Mouse (Mus musculus): ENCODE measurements at regions not wholly inside any gene's neighbourhood (a gene's known extent, or its start where the extent isn't known, plus 50 kb on each side); places are given as distances from the start of the nearest gene placed in this dataset.

DNA sequence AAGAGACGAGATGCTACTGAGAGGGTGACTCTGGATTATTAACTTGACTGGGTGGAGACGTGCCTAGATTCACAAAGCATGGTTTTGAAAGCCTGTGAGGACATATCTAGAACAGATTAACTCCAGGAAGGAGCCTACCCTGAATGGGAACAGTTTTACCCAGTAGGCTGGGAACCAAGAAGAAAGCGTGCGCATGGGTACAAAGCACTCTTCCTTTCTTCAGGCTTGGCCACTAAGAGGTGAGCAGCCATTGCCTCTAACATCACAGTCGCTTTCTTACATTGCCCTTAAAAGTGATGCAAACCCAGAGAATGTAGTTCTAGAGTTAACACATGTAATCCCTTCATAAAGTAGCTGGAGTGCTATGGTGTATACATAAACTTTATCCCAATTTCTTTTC is 414.0 kb downstream of the Efna5 start:
- intact Hi-C loops (cut with DNase I) = no loop called here
- DNase-seq (ENCODE audit: extremely low spot score in 1 of 2, low spot score in 2 of 2) = no peak
- H3K4me3 ChIP-seq = no peak overlapping the region
- no peak overlapping the region for H3K27ac ChIP-seq
- TF ChIP-seq CTCF (IDR thresholded peaks at IDR 0.05) = no peak

GRCm38 (mm10) chr17:62464994-62465393 is 416.1 kb downstream of the Efna5 start:
- intact Hi-C loops (cut with DNase I) = no loop called here
- TF ChIP-seq CTCF (IDR thresholded peaks at IDR 0.05) = no peak
- H3K4me3 ChIP-seq = no peak overlapping the region
- DNase-seq (ENCODE audit: extremely low spot score in 1 of 2, low spot score in 2 of 2) = no peak
- H3K27ac ChIP-seq = no peak overlapping the region

DNA sequence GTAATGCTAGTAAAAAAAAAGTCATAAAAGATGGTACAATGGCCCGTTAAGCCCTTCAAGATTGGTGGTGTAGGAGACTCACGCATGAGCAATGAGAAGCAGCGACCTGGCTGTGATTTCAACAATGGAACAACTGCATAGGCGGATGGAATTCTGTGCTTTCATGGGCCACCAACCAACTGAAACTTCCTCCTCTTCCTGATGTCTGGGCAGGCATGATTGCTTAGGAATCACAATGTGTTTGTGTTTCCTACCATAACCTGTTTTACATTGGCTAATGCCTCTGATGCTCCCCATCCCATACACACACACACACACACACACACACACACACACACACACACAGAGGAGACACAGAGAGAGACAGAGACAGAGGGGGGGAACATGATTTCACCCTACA is 416.9 kb downstream of the Efna5 start:
- no peak overlapping the region for H3K27ac ChIP-seq
- no peak overlapping the region for H3K4me3 ChIP-seq
- intact Hi-C loops (cut with DNase I) = no loop called here
- no peak for DNase-seq (ENCODE audit: extremely low spot score in 1 of 2, low spot score in 2 of 2)
- TF ChIP-seq CTCF (IDR thresholded peaks at IDR 0.05) = no peak

GRCm38 (mm10) chr17:62461304-62462245 is 419.5 kb downstream of the Efna5 start:
- no peak for TF ChIP-seq CTCF (IDR thresholded peaks at IDR 0.05)
- H3K4me3 ChIP-seq = no peak overlapping the region
- no peak for DNase-seq (ENCODE audit: extremely low spot score in 1 of 2, low spot score in 2 of 2)
- no peak overlapping the region for H3K27ac ChIP-seq
- intact Hi-C loops (cut with DNase I) = no loop called here

GRCm38 (mm10) chr17:62458964-62459363 is 422.2 kb downstream of the Efna5 start:
- Histone ChIP-seq H3K4me3 (no peak overlapping the region), H3K27ac (no peak overlapping the region)
- peak; percentile 62 for TF ChIP-seq CTCF (IDR thresholded peaks at IDR 0.05)
- intact Hi-C loops (cut with DNase I) = no loop called here
- DNase-seq (ENCODE audit: extremely low spot score in 1 of 2, low spot score in 2 of 2) = peak; percentile 32 to 52

- intact Hi-C loops (cut with DNase I) = no loop called here
- no peak for DNase-seq (ENCODE audit: extremely low spot score in 1 of 2, low spot score in 2 of 2)
- TF ChIP-seq CTCF (IDR thresholded peaks at IDR 0.05) = no peak
- Histone ChIP-seq H3K27ac (no peak overlapping the region), H3K4me3 (no peak overlapping the region)
Measured at GRCm38 (mm10) chr17:62438045-62438444, 443.1 kb downstream of the Efna5 start.

DNA sequence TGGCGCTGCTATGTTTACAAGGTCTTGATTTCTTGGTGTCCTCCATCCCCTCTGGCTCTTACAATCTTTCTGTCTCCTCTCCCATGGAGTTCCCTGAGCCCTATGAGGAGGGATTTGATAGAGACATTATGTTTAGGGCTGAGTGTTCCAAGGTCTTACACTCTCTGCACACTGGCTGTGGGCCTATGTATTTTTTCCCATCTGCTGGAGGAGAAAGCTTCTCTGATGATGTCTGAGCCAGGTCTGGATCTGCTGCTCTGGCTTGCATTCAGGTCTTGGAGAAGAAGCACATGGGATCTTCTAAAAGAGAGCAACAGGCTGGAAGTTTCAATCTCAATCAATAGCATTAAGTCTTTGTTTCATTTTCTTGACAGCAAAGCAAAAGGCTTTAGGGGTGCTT is 445.1 kb downstream of the Efna5 start:
- intact Hi-C loops (cut with DNase I) = no loop called here
- Histone ChIP-seq H3K27ac (no peak overlapping the region), H3K4me3 (no peak overlapping the region)
- DNase-seq (ENCODE audit: extremely low spot score in 1 of 2, low spot score in 2 of 2) = no peak
- no peak for TF ChIP-seq CTCF (IDR thresholded peaks at IDR 0.05)

- Histone ChIP-seq H3K4me3 (no peak overlapping the region), H3K27ac (no peak overlapping the region)
- intact Hi-C loops (cut with DNase I) = no loop called here
- DNase-seq (ENCODE audit: extremely low spot score in 1 of 2, low spot score in 2 of 2) = no peak
- TF ChIP-seq CTCF (IDR thresholded peaks at IDR 0.05) = no peak
Measured at GRCm38 (mm10) chr17:62423476-62424385, 457.4 kb downstream of the Efna5 start.

DNA sequence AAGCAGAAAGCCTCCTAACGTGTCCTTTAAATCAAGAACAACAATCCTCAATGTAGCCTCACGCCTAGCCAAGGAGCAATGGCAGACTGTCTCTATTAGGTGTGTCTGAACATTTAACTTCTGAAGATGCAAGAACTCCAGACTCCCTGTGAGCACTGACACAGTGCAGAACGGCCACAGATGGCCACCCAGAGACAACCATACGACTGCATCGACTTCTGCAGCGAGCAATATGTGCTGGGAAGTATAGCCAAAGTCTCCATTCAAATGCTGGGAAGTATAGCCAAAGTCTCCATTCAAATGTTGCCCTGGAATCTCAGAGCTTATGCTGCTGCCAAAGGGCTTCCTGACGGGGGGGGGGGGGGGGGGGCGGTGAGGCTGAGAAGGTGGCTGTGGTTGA is 463.5 kb downstream of the Efna5 start:
- TF ChIP-seq CTCF (IDR thresholded peaks at IDR 0.05) = no peak
- Histone ChIP-seq H3K4me3 (no peak overlapping the region), H3K27ac (no peak overlapping the region)
- intact Hi-C loops (cut with DNase I) = no loop called here
- no peak for DNase-seq (ENCODE audit: extremely low spot score in 1 of 2, low spot score in 2 of 2)

GRCm38 (mm10) chr17:62415152-62415551 is 466.0 kb downstream of the Efna5 start:
- intact Hi-C loops (cut with DNase I) = no loop called here
- Histone ChIP-seq H3K4me3 (no peak overlapping the region), H3K27ac (no peak overlapping the region)
- no peak for TF ChIP-seq CTCF (IDR thresholded peaks at IDR 0.05)
- peak in 1 of 2 experiments; percentile 8 for DNase-seq (ENCODE audit: extremely low spot score in 1 of 2, low spot score in 2 of 2)

DNA sequence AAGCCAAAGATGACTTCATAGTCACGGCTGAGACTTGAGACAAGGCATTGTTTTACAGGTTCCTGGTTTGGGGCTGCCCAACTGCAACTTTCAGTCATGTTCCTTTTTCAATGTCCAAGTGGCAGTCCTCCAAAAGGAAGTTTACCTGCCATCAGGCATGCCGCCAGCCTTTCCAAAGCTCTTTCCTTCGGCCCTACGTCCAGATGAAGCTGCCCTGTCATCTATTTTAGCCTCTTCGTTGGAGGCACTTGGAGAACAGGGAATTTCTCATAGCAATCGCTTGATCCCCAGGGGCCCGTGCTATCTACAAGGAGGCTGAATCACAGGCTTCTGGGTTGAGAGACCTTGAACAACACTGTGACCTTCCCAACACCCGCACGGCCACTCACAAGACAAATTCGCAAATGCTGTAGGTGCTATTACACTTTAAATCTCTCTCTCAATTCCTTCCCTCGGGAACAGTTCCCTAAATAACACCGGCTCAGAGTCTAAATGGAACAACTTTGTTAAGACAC is 468.4 kb downstream of the Efna5 start:
- TF ChIP-seq CTCF (IDR thresholded peaks at IDR 0.05) = no peak
- Histone ChIP-seq H3K27ac (no peak overlapping the region), H3K4me3 (no peak overlapping the region)
- DNase-seq (ENCODE audit: extremely low spot score in 1 of 2, low spot score in 2 of 2) = no peak
- intact Hi-C loops (cut with DNase I) = no loop called here

DNA sequence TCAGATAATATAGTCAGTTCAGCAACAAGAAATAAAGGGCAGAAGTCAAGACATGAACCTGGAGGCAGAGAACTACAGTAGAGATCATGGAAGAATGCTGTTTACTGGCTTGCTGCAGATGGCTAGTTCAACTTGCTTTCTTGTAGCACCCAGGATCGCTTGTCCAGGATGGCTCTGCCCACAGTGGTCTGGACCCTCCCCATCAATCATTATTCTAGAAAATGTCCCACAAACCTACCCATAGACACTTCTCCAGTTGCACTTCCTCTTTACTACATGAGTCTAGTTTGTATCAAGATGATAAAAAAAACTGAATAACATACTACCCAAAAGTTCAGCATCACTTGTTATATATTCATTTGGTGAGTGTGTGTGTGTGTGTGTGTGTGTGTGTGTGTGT is 477.4 kb downstream of the Efna5 start:
- intact Hi-C loops (cut with DNase I) = no loop called here
- DNase-seq (ENCODE audit: extremely low spot score in 1 of 2, low spot score in 2 of 2) = no peak
- no peak for TF ChIP-seq CTCF (IDR thresholded peaks at IDR 0.05)

More for the DNA sequence above, 477.4 kb downstream of the Efna5 start:
- H3K4me3 ChIP-seq = no peak overlapping the region
- no peak overlapping the region for H3K27ac ChIP-seq

All from left cerebral cortex, adult 2 months (tissue).